Mouse (Mus musculus) erythroid progenitor cell, adult 5-6 weeks (primary cell): ENCODE data around the gene Cxcl10. TPM values are rescaled to one million over a fixed set of nuclear protein-coding genes. Genes with fewer than 3 reads are reported as not detected.
A peak's percentile ranks its signal among the peaks of the same experiment; 100 is the strongest.

Experiments used
- ATAC-seq: replicated peaks from 2 replicates; pipeline ENCODE4 v1.8.0; 2016; ENCODE audit warnings: moderate number of reproducible peaks, mild to moderate bottlenecking, moderate TSS enrichment, inconsistent platforms; ENCODE audit not compliant: poor library complexity, low FRiP score, severe bottlenecking
- total RNA-seq, 2 experiments: library from RNA; stranded (forward) in 1 of 2; stranded (reverse) in 1 of 2; fragments of 150-400 nt in 1 of 2; fragments of 186-747, 209-891 nt in 1 of 2; gene quantifications; 2 replicates each; pipeline versions ENCODE4 v1.2.3 to v1.2.4; 2015 to 2017; ENCODE audit warnings: low replicate concordance in 2 of 2

Gene Cxcl10
- total RNA-seq (2015; ENCODE audit: low replicate concordance): 6.1 and 18.4 TPM in 2 replicates
- 1.7 and 2.8 TPM in 2 replicates for total RNA-seq (2017; ENCODE audit: low replicate concordance)

GRCm38 (mm10) chr5:92348794-92349413 lies at the start of gene Cxcl10:
Cxcl10 (minus strand) TSS chr5:92348889.
- peak; percentile 91 for ATAC-seq

GRCm38 (mm10) chr5:92398153-92398552 lies 49.5 kb upstream of the Cxcl10 start:
- ATAC-seq: peak; percentile 79

GRCm38 (mm10) chr5:92396476-92396875 lies 47.8 kb upstream of the Cxcl10 start:
- no peak for ATAC-seq

- ATAC-seq: no peak
These were observed 47.1 kb upstream of the Cxcl10 start for GRCm38 (mm10) chr5:92395764-92396163.

GRCm38 (mm10) chr5:92393863-92394262 lies 45.2 kb upstream of the Cxcl10 start:
- no peak for ATAC-seq

- no peak for ATAC-seq
These were observed 43.9 kb upstream of the Cxcl10 start for GRCm38 (mm10) chr5:92392542-92392941.

GRCm38 (mm10) chr5:92390615-92391014 lies 41.9 kb upstream of the Cxcl10 start:
- ATAC-seq: no peak

GRCm38 (mm10) chr5:92389977-92390376 lies 41.3 kb upstream of the Cxcl10 start:
- ATAC-seq: no peak

GRCm38 (mm10) chr5:92387433-92387832 lies 38.7 kb upstream of the Cxcl10 start:
- ATAC-seq: no peak

- ATAC-seq: no peak
These were observed 38.0 kb upstream of the Cxcl10 start for GRCm38 (mm10) chr5:92386643-92387042.

GRCm38 (mm10) chr5:92386102-92386501 lies 37.4 kb upstream of the Cxcl10 start:
- ATAC-seq: no peak

- peak; percentile 44; the same call in 1 of the 2 replicates for ATAC-seq
These were observed 36.2 kb upstream of the Cxcl10 start for GRCm38 (mm10) chr5:92384855-92385254.

- no peak for ATAC-seq
These were observed 35.1 kb upstream of the Cxcl10 start for GRCm38 (mm10) chr5:92383747-92384146.

- ATAC-seq: no peak
These were observed 33.6 kb upstream of the Cxcl10 start for GRCm38 (mm10) chr5:92382349-92382679.

- ATAC-seq: peak; percentile 76; the same call in 1 of the 2 replicates
These were observed 33.1 kb upstream of the Cxcl10 start for GRCm38 (mm10) chr5:92381550-92382348.

- ATAC-seq: no peak
These were observed 28.2 kb upstream of the Cxcl10 start for GRCm38 (mm10) chr5:92376795-92377405.

GRCm38 (mm10) chr5:92375368-92375767 lies 26.7 kb upstream of the Cxcl10 start:
- ATAC-seq: 0 out of 2 replicates have a peak, but pooled peaks have one; percentile 34

GRCm38 (mm10) chr5:92374721-92375142 lies 26.0 kb upstream of the Cxcl10 start:
- no peak for ATAC-seq

GRCm38 (mm10) chr5:92372605-92373004 lies 23.9 kb upstream of the Cxcl10 start:
- no peak for ATAC-seq

GRCm38 (mm10) chr5:92371361-92371976 lies 22.8 kb upstream of the Cxcl10 start:
- ATAC-seq: no peak
